Mouse (Mus musculus): Measurements from ENCODE around the gene Nxpe5. TPM values are rescaled to one million over a fixed set of nuclear protein-coding genes. Genes with fewer than 3 reads are reported as not detected.

Nxpe5 gene
- polyA plus RNA-seq, 1 experiment from 2014 or later, result not detected

- no peaks in the 10 kb centered on the region for H3K4me1 ChIP-seq (ENCODE audit: control insufficient read depth, insufficient read depth, low read length)
- DNase-seq (ENCODE audit: low spot score), result peak; percentile 26
- no peaks in the 10 kb centered on the region for H3K27me3 ChIP-seq (ENCODE audit: control insufficient read depth, insufficient read depth, low read length)
- ATAC-seq (ENCODE audit: insufficient number of reproducible peaks, low FRiP score, low TSS enrichment, low read depth), result no peak
- H3K9me3 ChIP-seq (ENCODE audit: control insufficient read depth, low read length), result no peaks in the 10 kb centered on the region
- H3K4me2 ChIP-seq (ENCODE audit: low read depth, severe bottlenecking), result no peak overlapping the region
- no peaks in the 10 kb centered on the region for H3K36me3 ChIP-seq (ENCODE audit: control insufficient read depth, insufficient read depth, low read length)
- no peak overlapping the region for H3K27ac ChIP-seq (replicated peaks; ENCODE audit: low read depth, low read length)
- H3K9ac ChIP-seq (ENCODE audit: low read length), result no peak overlapping the region
- H3K4me3 ChIP-seq (ENCODE audit: low read depth, low read length), result no peak overlapping the region
- WGBS, result 60% methylated on average over 3 of the region's 3 CpGs
Measured at GRCm38 (mm10) chr5:138228026-138228425, 2.3 kb downstream of the Nxpe5 start.

- no peaks in the 10 kb centered on the region for H3K27me3 ChIP-seq (ENCODE audit: control insufficient read depth, insufficient read depth, low read length)
- no peak for ATAC-seq (ENCODE audit: insufficient number of reproducible peaks, low FRiP score, low TSS enrichment, low read depth)
- H3K9ac ChIP-seq (ENCODE audit: low read length), result no peak overlapping the region
- no peak overlapping the region for H3K4me2 ChIP-seq (ENCODE audit: low read depth, severe bottlenecking)
- no peak overlapping the region for H3K27ac ChIP-seq (replicated peaks; ENCODE audit: low read depth, low read length)
- H3K36me3 ChIP-seq (ENCODE audit: control insufficient read depth, insufficient read depth, low read length), result no peaks in the 10 kb centered on the region
- no peak for DNase-seq (ENCODE audit: low spot score)
- 92% methylated on average over 3 of the region's 3 CpGs for WGBS
- H3K9me3 ChIP-seq (ENCODE audit: control insufficient read depth, low read length), result no peaks in the 10 kb centered on the region
- H3K4me3 ChIP-seq (ENCODE audit: low read depth, low read length), result no peak overlapping the region
- H3K4me1 ChIP-seq (ENCODE audit: control insufficient read depth, insufficient read depth, low read length), result no peaks in the 10 kb centered on the region
Measured at GRCm38 (mm10) chr5:138229511-138229910, 3.8 kb downstream of the Nxpe5 start.

GRCm38 (mm10) chr5:138233778-138234177, 8.1 kb downstream of the Nxpe5 start:
- H3K4me2 ChIP-seq (ENCODE audit: low read depth, severe bottlenecking), result no peak overlapping the region
- no peak overlapping the region for H3K9ac ChIP-seq (ENCODE audit: low read length)
- no peak overlapping the region for H3K27ac ChIP-seq (replicated peaks; ENCODE audit: low read depth, low read length)
- DNase-seq (ENCODE audit: low spot score) (no peak), ATAC-seq (ENCODE audit: insufficient number of reproducible peaks, low FRiP score, low TSS enrichment, low read depth) (no peak)
- H3K4me1 ChIP-seq (ENCODE audit: control insufficient read depth, insufficient read depth, low read length), result no peaks in the 10 kb centered on the region
- no peaks in the 10 kb centered on the region for H3K36me3 ChIP-seq (ENCODE audit: control insufficient read depth, insufficient read depth, low read length)
- 85% methylated on average over 2 of the region's 2 CpGs for WGBS
- no peaks in the 10 kb centered on the region for H3K27me3 ChIP-seq (ENCODE audit: control insufficient read depth, insufficient read depth, low read length)
- H3K9me3 ChIP-seq (ENCODE audit: control insufficient read depth, low read length), result no peaks in the 10 kb centered on the region
- no peak overlapping the region for H3K4me3 ChIP-seq (ENCODE audit: low read depth, low read length)

- Histone ChIP-seq H3K36me3 (ENCODE audit: control insufficient read depth, insufficient read depth, low read length) (no peaks in the 10 kb centered on the region), H3K27ac (replicated peaks; ENCODE audit: low read depth, low read length) (no peak overlapping the region), H3K4me1 (ENCODE audit: control insufficient read depth, insufficient read depth, low read length) (no peaks in the 10 kb centered on the region), H3K27me3 (ENCODE audit: control insufficient read depth, insufficient read depth, low read length) (no peaks in the 10 kb centered on the region), H3K4me3 (ENCODE audit: low read depth, low read length) (no peak overlapping the region), H3K4me2 (ENCODE audit: low read depth, severe bottlenecking) (no peak overlapping the region), H3K9me3 (ENCODE audit: control insufficient read depth, low read length) (no peaks in the 10 kb centered on the region), H3K9ac (ENCODE audit: low read length) (no peak overlapping the region)
- ATAC-seq (ENCODE audit: insufficient number of reproducible peaks, low FRiP score, low TSS enrichment, low read depth) (no peak), DNase-seq (ENCODE audit: low spot score) (no peak)
Measured at GRCm38 (mm10) chr5:138234224-138234623, 8.5 kb downstream of the Nxpe5 start.

GRCm38 (mm10) chr5:138241511-138241910, 15.8 kb downstream of the Nxpe5 start:
- H3K9me3 ChIP-seq (ENCODE audit: control insufficient read depth, low read length), result no peaks in the 10 kb centered on the region
- H3K36me3 ChIP-seq (ENCODE audit: control insufficient read depth, insufficient read depth, low read length), result no peaks in the 10 kb centered on the region
- H3K4me2 ChIP-seq (ENCODE audit: low read depth, severe bottlenecking), result no peak overlapping the region
- no peaks in the 10 kb centered on the region for H3K27me3 ChIP-seq (ENCODE audit: control insufficient read depth, insufficient read depth, low read length)
- WGBS, result 19% methylated on average over 2 of the region's 2 CpGs
- no peak for DNase-seq (ENCODE audit: low spot score)
- H3K4me1 ChIP-seq (ENCODE audit: control insufficient read depth, insufficient read depth, low read length), result no peaks in the 10 kb centered on the region
- H3K4me3 ChIP-seq (ENCODE audit: low read depth, low read length), result no peak overlapping the region
- H3K27ac ChIP-seq (replicated peaks; ENCODE audit: low read depth, low read length), result no peak overlapping the region
- ATAC-seq (ENCODE audit: insufficient number of reproducible peaks, low FRiP score, low TSS enrichment, low read depth), result no peak
- H3K9ac ChIP-seq (ENCODE audit: low read length), result no peak overlapping the region

GRCm38 (mm10) chr5:138251144-138251543, 25.4 kb downstream of the Nxpe5 start:
- 85% methylated on average over 12 of the region's 12 CpGs for WGBS
- Histone ChIP-seq H3K9ac (ENCODE audit: low read length) (no peak overlapping the region), H3K9me3 (ENCODE audit: control insufficient read depth, low read length) (peaks cover 3% of the 10 kb centered on the region; the same call in 1 of the 2 replicates), H3K4me2 (ENCODE audit: low read depth, severe bottlenecking) (no peak overlapping the region), H3K4me3 (ENCODE audit: low read depth, low read length) (no peak overlapping the region), H3K36me3 (ENCODE audit: control insufficient read depth, insufficient read depth, low read length) (no peaks in the 10 kb centered on the region), H3K4me1 (ENCODE audit: control insufficient read depth, insufficient read depth, low read length) (no peaks in the 10 kb centered on the region), H3K27ac (replicated peaks; ENCODE audit: low read depth, low read length) (no peak overlapping the region), H3K27me3 (ENCODE audit: control insufficient read depth, insufficient read depth, low read length) (no peaks in the 10 kb centered on the region)
- ATAC-seq (ENCODE audit: insufficient number of reproducible peaks, low FRiP score, low TSS enrichment, low read depth) (no peak), DNase-seq (ENCODE audit: low spot score) (no peak)

GRCm38 (mm10) chr5:138253061-138253460, 27.4 kb downstream of the Nxpe5 start:
- Histone ChIP-seq H3K27ac (replicated peaks; ENCODE audit: low read depth, low read length) (no peak overlapping the region), H3K9ac (ENCODE audit: low read length) (no peak overlapping the region), H3K27me3 (ENCODE audit: control insufficient read depth, insufficient read depth, low read length) (no peaks in the 10 kb centered on the region), H3K9me3 (ENCODE audit: control insufficient read depth, low read length) (peaks cover 3% of the 10 kb centered on the region; the same call in 1 of the 2 replicates), H3K4me3 (ENCODE audit: low read depth, low read length) (no peak overlapping the region), H3K4me2 (ENCODE audit: low read depth, severe bottlenecking) (no peak overlapping the region), H3K36me3 (ENCODE audit: control insufficient read depth, insufficient read depth, low read length) (no peaks in the 10 kb centered on the region), H3K4me1 (ENCODE audit: control insufficient read depth, insufficient read depth, low read length) (no peaks in the 10 kb centered on the region)
- no peak for ATAC-seq (ENCODE audit: insufficient number of reproducible peaks, low FRiP score, low TSS enrichment, low read depth)
- no peak for DNase-seq (ENCODE audit: low spot score)
- 91% methylated on average over 3 of the region's 3 CpGs for WGBS

GRCm38 (mm10) chr5:138255353-138256093, 29.8 kb downstream of the Nxpe5 start, which contains the start of gene Lamtor4:
Lamtor4 (plus strand) TSS chr5:138255482.
- H3K36me3 ChIP-seq (ENCODE audit: control insufficient read depth, insufficient read depth, low read length), result peaks cover 14% of the 10 kb centered on the region
- H3K4me3 ChIP-seq (ENCODE audit: low read depth, low read length), result peak within 1 kb of the TSS; percentile 55
- 0 out of 2 replicates have a peak within 1 kb of the TSS, but pooled peaks have one; percentile 26 for H3K27ac ChIP-seq (replicated peaks; ENCODE audit: low read depth, low read length)
- DNase-seq (ENCODE audit: low spot score) (peak; percentile 91), ATAC-seq (ENCODE audit: insufficient number of reproducible peaks, low FRiP score, low TSS enrichment, low read depth) (peak; percentile 99)
- no peaks in the 10 kb centered on the region for H3K27me3 ChIP-seq (ENCODE audit: control insufficient read depth, insufficient read depth, low read length)
- under 1% methylated on average over 38 of the region's 38 CpGs for WGBS
- peak within 1 kb of the TSS; percentile 64 for H3K9ac ChIP-seq (ENCODE audit: low read length)
- peak within 1 kb of the TSS; percentile 62 for H3K4me2 ChIP-seq (ENCODE audit: low read depth, severe bottlenecking)
- no peaks in the 10 kb centered on the region for H3K4me1 ChIP-seq (ENCODE audit: control insufficient read depth, insufficient read depth, low read length)
- H3K9me3 ChIP-seq (ENCODE audit: control insufficient read depth, low read length), result peaks cover 3% of the 10 kb centered on the region; the same call in 1 of the 2 replicates

All from limb, embryonic 11.5 days (tissue).